In the genomic region with DNA sequence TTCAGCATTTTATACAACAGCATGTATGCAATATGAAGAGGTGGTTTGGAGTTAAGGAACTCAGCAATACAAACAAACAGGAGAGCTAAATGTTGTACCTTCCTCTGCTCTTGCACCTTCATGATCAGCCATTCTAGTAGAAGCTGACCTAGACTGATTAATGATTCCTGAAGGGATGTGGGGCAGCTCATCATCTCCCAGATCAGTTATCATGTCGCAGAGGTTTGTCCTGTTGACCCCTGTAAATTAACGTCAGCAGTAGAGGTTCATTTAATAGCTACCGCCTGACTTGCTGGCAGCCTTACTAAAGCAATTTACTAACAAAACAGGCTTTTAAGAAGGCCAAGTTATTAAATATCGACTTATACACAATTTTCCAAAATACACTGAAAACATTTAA, we compare ENCODE assay signal across 27 mouse cellular contexts. TPM values are rescaled to one million over a fixed set of nuclear protein-coding genes. Genes with fewer than 3 reads are reported as not detected.
DNase-seq lines count a peak whose midpoint lies in the region; TF ChIP-seq lines count a peak whose summit lies in the region.
"Had no signal": no experiment of that assay in that cellular context is flagged by ENCODE, and none has a peak within 500 bp of the region (broad histone marks: within the 10 kb centered on the region; RNA-seq: fewer than 3 reads in every experiment).

No protein-coding gene starts in this region.

- no peak for TF ChIP-seq POLR2A in kidney, adult 2 months (IDR thresholded peaks at IDR 0.05; ENCODE audit: low read depth, low read length)

- H3K27ac ChIP-seq in kidney, adult 2 months (ENCODE audit: insufficient read depth, low read depth, low read length): no peak overlapping the region
- H3K27ac ChIP-seq: forebrain, embryonic 10.5 days; forebrain, embryonic 13.5 days; heart, adult 2 months; heart, embryonic 10.5 days; heart, embryonic 13.5 days; hindbrain, embryonic 12.5 days; hindbrain, embryonic 15.5 days had no signal

- DNase-seq in kidney, adult 2 months: peak; percentile 58
- DNase-seq in kidney, postnatal 4 days: no peak
- DNase-seq in kidney, postnatal 14 days: peak; percentile 24
- DNase-seq in kidney, postnatal 10 days: no peak
- DNase-seq in mesoderm, embryonic 11.5 days (ENCODE audit: low read depth, low spot score): peak; percentile 4
- no peak for DNase-seq in heart, postnatal 36 days
- DNase-seq: adrenal gland, postnatal 10 days; adrenal gland, postnatal 36 days; B cell, adult 2 months; cerebellum, adult 18-20 months; cerebellum, adult 9-10 months; cerebellum, postnatal 14 days; gastrocnemius, postnatal 10 days; gastrocnemius, postnatal 36 days; heart, adult 2 months; heart, postnatal 14 days had no signal

- no peaks in the 10 kb centered on the region for H3K27me3 ChIP-seq in kidney, adult 2 months (replicated peaks; ENCODE audit: control insufficient read depth, insufficient read depth, low read length)
- H3K27me3 ChIP-seq: CH12.LX; forebrain, embryonic 13.5 days; heart, embryonic 13.5 days; hindbrain, embryonic 12.5 days; hindbrain, embryonic 15.5 days; Patski had no signal

- no peaks in the 10 kb centered on the region; the same call in 1 of the 2 replicates for H3K36me3 ChIP-seq in kidney, adult 2 months (ENCODE audit: control insufficient read depth, insufficient read depth, low read length)
- H3K36me3 ChIP-seq: hindbrain, embryonic 12.5 days; hindbrain, embryonic 15.5 days had no signal

- no peak for TF ChIP-seq CTCF in kidney, adult 2 months (conservative IDR thresholded peaks at IDR 0.05; ENCODE audit: insufficient read depth, insufficient read length, low read depth, low read length)

- no peaks in the 10 kb centered on the region for H3K4me1 ChIP-seq in kidney, adult 2 months (ENCODE audit: control insufficient read depth, insufficient read depth, low read length)
- H3K4me1 ChIP-seq: forebrain, embryonic 10.5 days; forebrain, embryonic 13.5 days; heart, embryonic 10.5 days; hindbrain, embryonic 12.5 days; hindbrain, embryonic 15.5 days had no signal

- intact Hi-C loops in heart, postnatal 36 days (cut with DNase I): no loop called here

- 38% methylated on average over 4 of the region's 4 CpGs for WGBS in kidney, adult 2 months

- H3K4me3 ChIP-seq in kidney, adult 2 months (ENCODE audit: insufficient read depth, low read depth, low read length): no peak overlapping the region
- H3K4me3 ChIP-seq: forebrain, embryonic 10.5 days; forebrain, embryonic 13.5 days; heart, adult 2 months; heart, embryonic 10.5 days; heart, embryonic 13.5 days; hindbrain, embryonic 12.5 days; hindbrain, embryonic 15.5 days had no signal

RNA-seq across cellular contexts. Expression of gene Coch, which starts 40.3 kb away (rescaled TPM):
- 2.9 and 3.2 TPM in 2 replicates for polyA plus RNA-seq in kidney, adult 2 months (2012; rRNA removed)
- under 1 TPM in 1 of 2 experiments, not detected in 1; 0.22 TPM for total RNA-seq in heart, postnatal 36 days (2021)
- total RNA-seq: CH12.LX; G1E; granulocyte monocyte progenitor cell, adult 5-6 weeks; hematopoietic stem cell, adult 5-6 weeks had no signal
- polyA plus RNA-seq: G1E had no signal

RNA-seq across cellular contexts. Expression of gene Ap4s1, which starts 57.4 kb away (rescaled TPM):
- polyA plus RNA-seq in kidney, adult 2 months (2012; rRNA removed): 11.7 and 12.1 TPM in 2 replicates
- 10 to 100 TPM; 52.6 to 57.2 TPM for total RNA-seq in heart, postnatal 36 days (2021)

RNA-seq across cellular contexts. Expression of gene Strn3, which starts 58.2 kb away (rescaled TPM):
- polyA plus RNA-seq in kidney, adult 2 months (2012; rRNA removed): 13.0 and 15.7 TPM in 2 replicates
- 100 to 1,000 TPM; 101 to 107 TPM for total RNA-seq in heart, postnatal 36 days (2021)

Comparison
In these comparisons a context has a peak if more than half of its experiments do, and no peak if none do; other contexts are left out.
1. DNase-seq: peak in kidney, adult 2 months (single experiment), kidney, postnatal 14 days (single experiment) and mesoderm, embryonic 11.5 days (single experiment); none in kidney, postnatal 4 days (0 of 2), kidney, postnatal 10 days (single experiment) and heart, postnatal 36 days (0 of 2).